Mouse (Mus musculus) thymus, postnatal 36 days (tissue): ENCODE results near the gene 5330417H12Rik.

Source experiments
- DNase-seq, 2 experiments: peaks; one replicate each; pipeline ENCODE4 v3.0.0; 2022; ENCODE audit warnings: mixed read lengths in 2 of 2

Gene 5330417H12Rik

GRCm38 (mm10) chr7:107625061-107625460 is at the start of gene 5330417H12Rik:
5330417H12Rik (minus strand) TSS chr7:107625161.
- no peak for DNase-seq

GRCm38 (mm10) chr7:107668514-107668913 is 43.6 kb upstream of the 5330417H12Rik start:
- DNase-seq = no peak

GRCm38 (mm10) chr7:107666262-107666902 is 41.4 kb upstream of the 5330417H12Rik start:
- no peak for DNase-seq

- no peak for DNase-seq
Observed at GRCm38 (mm10) chr7:107665586-107666261, 40.8 kb upstream of the 5330417H12Rik start.

- DNase-seq = no peak
Observed at GRCm38 (mm10) chr7:107665221-107665585, 40.2 kb upstream of the 5330417H12Rik start.

- DNase-seq = no peak
Observed at GRCm38 (mm10) chr7:107664063-107665056, 39.4 kb upstream of the 5330417H12Rik start.

- DNase-seq = no peak
Observed at GRCm38 (mm10) chr7:107663621-107664020, 38.7 kb upstream of the 5330417H12Rik start.

GRCm38 (mm10) chr7:107661843-107662281 is 36.9 kb upstream of the 5330417H12Rik start:
- DNase-seq = no peak

GRCm38 (mm10) chr7:107661189-107661842 is 36.4 kb upstream of the 5330417H12Rik start:
- peak; percentile 39 to 41 for DNase-seq

- DNase-seq = peak; percentile 63 to 71
Observed at GRCm38 (mm10) chr7:107659186-107659918, 34.4 kb upstream of the 5330417H12Rik start.

GRCm38 (mm10) chr7:107656451-107656850 is 31.5 kb upstream of the 5330417H12Rik start:
- no peak for DNase-seq

- DNase-seq = no peak
Observed at GRCm38 (mm10) chr7:107651821-107652220, 26.9 kb upstream of the 5330417H12Rik start.

GRCm38 (mm10) chr7:107649990-107650389 is 25.0 kb upstream of the 5330417H12Rik start:
- no peak for DNase-seq

- DNase-seq = no peak
Observed at GRCm38 (mm10) chr7:107648937-107649688, 24.2 kb upstream of the 5330417H12Rik start.

- DNase-seq = no peak
Observed at GRCm38 (mm10) chr7:107644987-107645386, 20.0 kb upstream of the 5330417H12Rik start.

GRCm38 (mm10) chr7:107642586-107643275 is 17.8 kb upstream of the 5330417H12Rik start:
- no peak for DNase-seq

GRCm38 (mm10) chr7:107638026-107638425 is 13.1 kb upstream of the 5330417H12Rik start:
- no peak for DNase-seq

GRCm38 (mm10) chr7:107637398-107637797 is 12.4 kb upstream of the 5330417H12Rik start:
- no peak for DNase-seq

GRCm38 (mm10) chr7:107633201-107633600 is 8.2 kb upstream of the 5330417H12Rik start:
- DNase-seq = no peak

- no peak for DNase-seq
Observed at GRCm38 (mm10) chr7:107628383-107628782, 3.4 kb upstream of the 5330417H12Rik start.
